Mouse (Mus musculus): Measurements from ENCODE around the gene Rps15. TPM values are rescaled to one million over a fixed set of nuclear protein-coding genes. Genes with fewer than 3 reads are reported as not detected.

Gene Rps15
- polyA plus RNA-seq, 1 experiment from 2014 or later: 1,227 TPM

DNA sequence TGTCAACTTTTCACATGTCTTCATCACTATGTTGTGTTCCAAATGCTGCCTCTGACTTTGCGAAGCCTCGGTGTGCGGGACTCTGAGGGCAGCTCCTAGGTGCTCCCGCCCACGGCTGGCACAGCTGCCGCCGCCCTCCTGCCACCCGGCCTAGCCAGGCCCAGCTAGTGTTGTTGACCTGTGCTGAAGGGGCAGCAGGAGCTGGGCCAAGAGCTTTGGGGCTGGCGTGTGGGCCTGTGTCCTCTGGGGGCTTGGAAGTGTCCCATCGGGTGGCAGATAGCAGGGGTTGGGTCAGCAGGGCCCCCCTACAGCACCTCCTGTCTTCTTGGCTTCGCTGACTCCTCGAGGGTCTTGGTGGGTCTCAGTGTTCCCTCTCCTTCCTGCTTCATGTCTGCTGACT, 13.0 kb upstream of the Rps15 start:
- 89% methylated on average over 12 of the region's 12 CpGs for WGBS
- Histone ChIP-seq H3K4me3 (ENCODE audit: low read depth, low read length) (no peak overlapping the region), H3K9me3 (ENCODE audit: control insufficient read depth, low read depth, low read length) (no peaks in the 10 kb centered on the region), H3K27me3 (ENCODE audit: control insufficient read depth, insufficient read depth, low read length) (no peaks in the 10 kb centered on the region), H3K4me1 (ENCODE audit: control insufficient read depth, insufficient read depth, low read length) (no peaks in the 10 kb centered on the region), H3K36me3 (ENCODE audit: control insufficient read depth, insufficient read depth, low read length) (peaks cover 84% of the 10 kb centered on the region), H3K27ac (ENCODE audit: low read length) (no peak overlapping the region), H3K9ac (replicated peaks; ENCODE audit: low read depth, low read length) (no peak overlapping the region), H3K4me2 (replicated peaks; ENCODE audit: low read depth, low read length) (no peak overlapping the region)
- no peak for ATAC-seq (ENCODE audit: insufficient number of reproducible peaks, insufficient read depth, low FRiP score, low read depth)

DNA sequence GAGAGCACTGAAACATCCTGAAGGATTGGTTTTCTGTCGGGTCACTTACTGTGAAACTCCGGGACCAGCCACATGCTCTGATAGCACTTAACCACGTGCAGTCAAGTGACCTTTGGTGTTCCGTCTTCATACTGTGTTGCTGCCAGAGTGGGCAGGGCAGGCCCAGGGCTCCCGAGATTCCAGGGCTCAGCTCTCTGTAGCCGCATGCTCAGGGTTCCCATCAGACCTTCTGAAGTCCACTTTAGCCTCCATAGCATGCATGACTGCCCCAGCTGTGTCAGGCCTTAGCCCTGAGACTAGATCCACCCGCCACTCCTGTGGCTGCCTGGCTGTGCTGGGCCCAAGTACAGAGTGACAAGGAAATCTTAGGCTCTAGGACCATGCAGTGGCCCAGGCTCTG, 10.9 kb upstream of the Rps15 start:
- H3K9ac ChIP-seq (replicated peaks; ENCODE audit: low read depth, low read length): no peak overlapping the region
- no peaks in the 10 kb centered on the region for H3K27me3 ChIP-seq (ENCODE audit: control insufficient read depth, insufficient read depth, low read length)
- H3K9me3 ChIP-seq (ENCODE audit: control insufficient read depth, low read depth, low read length): no peaks in the 10 kb centered on the region
- WGBS: 80% methylated on average over 7 of the region's 7 CpGs
- no peak for ATAC-seq (ENCODE audit: insufficient number of reproducible peaks, insufficient read depth, low FRiP score, low read depth)
- no peak overlapping the region for H3K4me2 ChIP-seq (replicated peaks; ENCODE audit: low read depth, low read length)
- no peak overlapping the region for H3K27ac ChIP-seq (ENCODE audit: low read length)
- no peak overlapping the region for H3K4me3 ChIP-seq (ENCODE audit: low read depth, low read length)
- H3K36me3 ChIP-seq (ENCODE audit: control insufficient read depth, insufficient read depth, low read length): peaks cover 90% of the 10 kb centered on the region
- no peaks in the 10 kb centered on the region for H3K4me1 ChIP-seq (ENCODE audit: control insufficient read depth, insufficient read depth, low read length)

DNA sequence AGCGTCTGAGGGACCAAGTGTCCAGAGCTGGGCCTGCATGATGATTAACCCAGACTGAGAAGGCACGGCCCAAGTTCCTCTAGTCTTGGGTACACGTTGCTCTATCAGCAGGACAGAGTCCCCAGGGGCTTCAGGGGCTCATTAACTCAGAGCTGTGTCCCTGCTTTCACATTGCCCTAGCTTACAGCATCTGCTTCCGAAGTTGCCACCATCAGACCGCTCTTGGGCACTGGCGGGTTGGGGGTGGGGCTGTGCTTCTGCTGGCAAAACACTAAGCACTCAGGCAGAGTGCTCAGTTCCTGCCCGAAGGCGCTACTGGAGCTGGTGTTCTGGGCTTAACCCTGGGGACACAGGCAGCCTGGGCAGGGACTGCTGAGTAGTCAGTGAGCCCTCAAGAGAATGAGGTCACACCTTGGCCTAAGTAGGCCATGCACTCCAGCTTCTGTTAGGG, 10.3 kb upstream of the Rps15 start:
- H3K27me3 ChIP-seq (ENCODE audit: control insufficient read depth, insufficient read depth, low read length): no peaks in the 10 kb centered on the region
- 81% methylated on average over 8 of the region's 8 CpGs for WGBS
- no peak overlapping the region for H3K4me2 ChIP-seq (replicated peaks; ENCODE audit: low read depth, low read length)
- no peaks in the 10 kb centered on the region for H3K4me1 ChIP-seq (ENCODE audit: control insufficient read depth, insufficient read depth, low read length)
- H3K36me3 ChIP-seq (ENCODE audit: control insufficient read depth, insufficient read depth, low read length): peaks cover 90% of the 10 kb centered on the region
- H3K27ac ChIP-seq (ENCODE audit: low read length): peak overlapping the region; percentile 28; the same call in 1 of the 2 replicates
- H3K9me3 ChIP-seq (ENCODE audit: control insufficient read depth, low read depth, low read length): no peaks in the 10 kb centered on the region
- no peak for ATAC-seq (ENCODE audit: insufficient number of reproducible peaks, insufficient read depth, low FRiP score, low read depth)
- no peak overlapping the region for H3K9ac ChIP-seq (replicated peaks; ENCODE audit: low read depth, low read length)
- no peak overlapping the region for H3K4me3 ChIP-seq (ENCODE audit: low read depth, low read length)

DNA sequence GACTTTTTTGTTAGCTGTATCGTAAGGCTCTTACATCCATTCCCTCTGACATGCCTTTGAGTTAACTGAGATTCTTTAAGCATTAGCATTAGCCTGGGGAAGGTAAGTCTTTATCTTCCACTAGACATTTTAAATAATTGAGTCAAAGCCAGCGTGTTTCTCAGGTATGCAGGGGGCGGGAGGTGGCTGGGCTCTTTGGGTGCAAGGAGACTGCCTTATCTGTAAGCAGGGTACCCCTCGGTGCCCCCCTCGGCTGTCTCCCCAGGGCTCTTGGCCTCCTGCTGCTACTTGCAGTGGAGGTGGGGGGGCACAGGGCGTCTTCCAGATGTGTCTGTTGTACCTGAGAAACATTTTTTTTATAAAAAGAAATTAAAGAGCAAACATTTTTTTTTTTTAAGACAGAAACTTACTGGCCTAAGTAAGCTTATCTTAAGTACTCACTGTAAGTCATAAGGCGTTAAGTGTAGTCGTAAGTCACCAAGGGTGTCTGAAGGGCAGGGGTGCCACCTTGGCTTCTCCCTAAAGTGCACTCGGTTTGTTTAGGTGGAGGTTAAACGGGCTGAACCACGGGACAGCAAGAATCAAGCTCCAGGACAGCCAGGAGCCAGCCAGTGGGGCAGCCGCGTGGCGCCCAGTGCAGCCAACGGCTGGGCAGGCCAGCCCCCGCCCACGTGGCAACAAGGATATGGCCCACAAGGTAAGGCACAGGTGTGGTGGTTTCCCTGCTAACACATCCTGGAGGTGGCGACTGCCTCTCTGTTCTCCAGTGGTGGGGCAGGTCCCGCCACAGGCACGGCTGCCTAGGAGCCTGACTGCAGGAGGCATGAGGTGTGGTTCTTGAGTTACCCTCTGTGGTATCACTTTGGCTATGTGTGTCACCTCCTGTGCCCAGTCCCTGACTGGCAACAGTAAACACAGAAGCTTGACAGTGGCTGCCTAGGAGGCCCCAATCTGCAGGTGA, 9.5 kb upstream of the Rps15 start:
- peaks cover 88% of the 10 kb centered on the region for H3K36me3 ChIP-seq (ENCODE audit: control insufficient read depth, insufficient read depth, low read length)
- H3K4me2 ChIP-seq (replicated peaks; ENCODE audit: low read depth, low read length): no peak overlapping the region
- no peaks in the 10 kb centered on the region for H3K27me3 ChIP-seq (ENCODE audit: control insufficient read depth, insufficient read depth, low read length)
- H3K9ac ChIP-seq (replicated peaks; ENCODE audit: low read depth, low read length): no peak overlapping the region
- peak overlapping the region; percentile 28; the same call in 1 of the 2 replicates for H3K27ac ChIP-seq (ENCODE audit: low read length)
- H3K4me3 ChIP-seq (ENCODE audit: low read depth, low read length): no peak overlapping the region
- 81% methylated on average over 20 of the region's 20 CpGs for WGBS
- H3K4me1 ChIP-seq (ENCODE audit: control insufficient read depth, insufficient read depth, low read length): no peaks in the 10 kb centered on the region
- no peaks in the 10 kb centered on the region for H3K9me3 ChIP-seq (ENCODE audit: control insufficient read depth, low read depth, low read length)
- no peak for ATAC-seq (ENCODE audit: insufficient number of reproducible peaks, insufficient read depth, low FRiP score, low read depth)

DNA sequence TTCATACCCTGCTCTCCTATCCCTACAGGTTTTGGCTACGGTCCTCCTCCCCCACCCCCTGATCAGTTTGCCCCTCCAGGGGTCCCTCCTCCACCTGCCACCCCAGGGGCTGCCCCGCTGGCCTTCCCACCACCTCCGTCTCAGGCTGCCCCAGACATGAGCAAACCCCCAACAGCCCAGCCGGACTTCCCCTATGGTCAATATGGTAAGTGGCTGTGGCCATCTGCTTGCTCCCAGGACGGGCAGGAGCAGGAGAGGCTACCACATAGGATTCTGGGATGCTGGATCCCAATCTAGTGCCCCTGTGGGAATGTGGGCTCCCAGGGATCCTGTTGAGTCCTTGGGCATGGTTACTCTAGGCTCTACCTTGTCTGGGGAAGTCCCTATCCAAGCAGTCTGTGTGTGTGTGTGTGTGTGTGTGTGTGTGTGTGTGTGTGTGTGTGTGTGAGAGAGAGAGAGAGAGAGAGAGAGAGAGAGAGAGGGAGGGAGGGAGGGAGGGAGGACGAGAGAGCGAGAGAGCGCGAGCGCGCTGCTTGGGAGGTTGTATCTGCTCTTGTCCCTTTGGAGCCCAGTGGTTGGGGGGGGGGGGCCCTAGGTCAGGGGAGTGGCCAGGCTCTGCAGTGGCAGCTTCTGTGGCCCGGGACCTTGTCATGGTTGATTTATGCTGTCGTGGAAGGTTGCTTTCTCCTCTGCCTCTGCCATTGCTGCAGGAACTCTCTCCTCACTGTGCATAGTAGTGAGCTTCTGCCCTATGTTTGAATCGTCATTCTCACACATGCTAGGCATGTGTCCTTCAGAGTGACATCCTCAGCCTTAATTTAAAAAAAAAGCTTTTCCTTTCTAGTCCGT, 6.8 kb upstream of the Rps15 start:
- Histone ChIP-seq H3K36me3 (ENCODE audit: control insufficient read depth, insufficient read depth, low read length) (peaks cover 77% of the 10 kb centered on the region), H3K4me1 (ENCODE audit: control insufficient read depth, insufficient read depth, low read length) (no peaks in the 10 kb centered on the region), H3K27ac (ENCODE audit: low read length) (no peak overlapping the region), H3K9ac (replicated peaks; ENCODE audit: low read depth, low read length) (no peak overlapping the region), H3K27me3 (ENCODE audit: control insufficient read depth, insufficient read depth, low read length) (no peaks in the 10 kb centered on the region), H3K4me2 (replicated peaks; ENCODE audit: low read depth, low read length) (no peak overlapping the region), H3K9me3 (ENCODE audit: control insufficient read depth, low read depth, low read length) (no peaks in the 10 kb centered on the region), H3K4me3 (ENCODE audit: low read depth, low read length) (no peak overlapping the region)
- WGBS: 80% methylated on average over 15 of the region's 15 CpGs
- ATAC-seq (ENCODE audit: insufficient number of reproducible peaks, insufficient read depth, low FRiP score, low read depth): no peak

DNA sequence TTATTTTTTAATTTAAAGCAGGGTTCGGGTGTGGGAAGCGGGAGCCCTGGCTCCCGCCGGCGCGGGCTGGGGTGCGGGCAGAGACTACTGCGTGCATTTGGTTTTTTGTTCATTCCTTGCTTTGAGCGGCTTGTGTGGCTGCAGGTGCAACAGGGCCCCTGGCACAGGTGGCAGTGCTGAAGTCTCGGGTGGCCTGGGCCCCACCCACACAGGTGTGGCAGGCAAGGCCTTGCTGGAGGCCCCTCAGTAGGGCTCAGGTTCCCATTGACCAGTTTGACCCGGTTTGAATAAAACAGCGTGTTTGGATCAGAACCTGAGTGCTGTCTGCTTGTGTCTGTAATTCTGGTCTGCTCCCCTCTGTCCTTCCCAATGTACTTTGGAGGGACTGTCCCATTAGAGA, 4.2 kb upstream of the Rps15 start:
- H3K9me3 ChIP-seq (ENCODE audit: control insufficient read depth, low read depth, low read length): no peaks in the 10 kb centered on the region
- WGBS: 85% methylated on average over 12 of the region's 12 CpGs
- no peak overlapping the region for H3K27ac ChIP-seq (ENCODE audit: low read length)
- H3K9ac ChIP-seq (replicated peaks; ENCODE audit: low read depth, low read length): no peak overlapping the region
- no peak overlapping the region for H3K4me2 ChIP-seq (replicated peaks; ENCODE audit: low read depth, low read length)
- H3K27me3 ChIP-seq (ENCODE audit: control insufficient read depth, insufficient read depth, low read length): no peaks in the 10 kb centered on the region
- peaks cover 53% of the 10 kb centered on the region for H3K36me3 ChIP-seq (ENCODE audit: control insufficient read depth, insufficient read depth, low read length)
- no peaks in the 10 kb centered on the region for H3K4me1 ChIP-seq (ENCODE audit: control insufficient read depth, insufficient read depth, low read length)
- no peak overlapping the region for H3K4me3 ChIP-seq (ENCODE audit: low read depth, low read length)
- ATAC-seq (ENCODE audit: insufficient number of reproducible peaks, insufficient read depth, low FRiP score, low read depth): no peak

DNA sequence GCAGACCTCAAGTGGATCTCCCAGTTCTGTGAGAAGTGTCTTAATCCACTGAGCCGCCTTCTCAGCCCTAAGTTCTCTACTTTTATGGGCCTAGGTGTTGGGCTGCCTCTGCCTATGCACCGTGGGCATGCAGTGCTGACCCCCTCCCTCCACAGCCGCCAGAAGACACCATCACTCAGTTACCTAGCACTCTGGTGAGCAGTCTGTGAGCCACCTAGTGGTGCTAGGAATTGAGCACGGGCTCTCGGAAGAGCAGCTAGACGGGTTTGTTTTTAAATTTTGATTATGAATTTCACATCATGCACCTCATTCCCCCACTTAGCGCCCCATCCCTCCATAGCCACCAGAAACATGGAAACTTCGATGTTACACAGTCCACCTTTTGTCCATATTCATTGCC, 3.6 kb upstream of the Rps15 start:
- no peak for ATAC-seq (ENCODE audit: insufficient number of reproducible peaks, insufficient read depth, low FRiP score, low read depth)
- Histone ChIP-seq H3K27me3 (ENCODE audit: control insufficient read depth, insufficient read depth, low read length) (no peaks in the 10 kb centered on the region), H3K4me1 (ENCODE audit: control insufficient read depth, insufficient read depth, low read length) (0 out of 2 replicates have a peak, but pooled peaks cover 2% of the 10 kb centered on the region), H3K9ac (replicated peaks; ENCODE audit: low read depth, low read length) (no peak overlapping the region), H3K36me3 (ENCODE audit: control insufficient read depth, insufficient read depth, low read length) (peaks cover 47% of the 10 kb centered on the region), H3K4me2 (replicated peaks; ENCODE audit: low read depth, low read length) (no peak overlapping the region), H3K9me3 (ENCODE audit: control insufficient read depth, low read depth, low read length) (no peaks in the 10 kb centered on the region), H3K27ac (ENCODE audit: low read length) (no peak overlapping the region), H3K4me3 (ENCODE audit: low read depth, low read length) (no peak overlapping the region)
- WGBS: 67% methylated on average over 8 of the region's 8 CpGs

DNA sequence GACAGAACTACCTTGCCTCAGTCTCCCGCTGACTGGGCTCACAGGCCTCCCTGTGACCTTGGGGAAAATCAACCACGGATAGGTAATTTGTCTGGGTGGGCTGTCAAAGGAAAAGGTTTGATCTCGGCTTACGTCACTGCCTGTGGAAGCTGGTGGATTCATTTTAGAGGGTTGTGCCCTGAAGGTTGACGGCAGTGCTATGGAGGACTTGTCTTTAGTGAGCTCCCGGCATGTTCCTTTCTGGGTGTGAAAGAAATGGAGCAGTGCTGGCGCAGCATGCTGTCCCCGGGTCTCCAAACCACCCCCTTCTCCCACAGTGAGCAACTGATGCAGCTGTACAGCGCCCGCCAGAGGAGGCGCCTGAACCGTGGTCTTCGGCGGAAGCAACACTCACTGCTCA, 1.1 kb downstream of the Rps15 start:
- Histone ChIP-seq H3K4me2 (replicated peaks; ENCODE audit: low read depth, low read length) (peak overlapping the region; percentile 96), H3K9me3 (ENCODE audit: control insufficient read depth, low read depth, low read length) (no peaks in the 10 kb centered on the region), H3K27ac (ENCODE audit: low read length) (no peak overlapping the region; the same call in 1 of the 2 replicates), H3K4me1 (ENCODE audit: control insufficient read depth, insufficient read depth, low read length) (peaks cover 13% of the 10 kb centered on the region; the same call in 1 of the 2 replicates), H3K27me3 (ENCODE audit: control insufficient read depth, insufficient read depth, low read length) (peaks cover 2% of the 10 kb centered on the region; the same call in 1 of the 2 replicates), H3K4me3 (ENCODE audit: low read depth, low read length) (peak overlapping the region; percentile 95), H3K9ac (replicated peaks; ENCODE audit: low read depth, low read length) (peak overlapping the region; percentile 98), H3K36me3 (ENCODE audit: control insufficient read depth, insufficient read depth, low read length) (peaks cover 22% of the 10 kb centered on the region)
- ATAC-seq (ENCODE audit: insufficient number of reproducible peaks, insufficient read depth, low FRiP score, low read depth): no peak
- WGBS: 22% methylated on average over 14 of the region's 14 CpGs
